Mouse (Mus musculus): ENCODE data around the gene Mylip. TPM values are rescaled to one million over a fixed set of nuclear protein-coding genes. Genes with fewer than 3 reads are reported as not detected.

The Mylip gene
- polyA plus RNA-seq, 2 experiments: 10.9 to 29.6 TPM

DNA sequence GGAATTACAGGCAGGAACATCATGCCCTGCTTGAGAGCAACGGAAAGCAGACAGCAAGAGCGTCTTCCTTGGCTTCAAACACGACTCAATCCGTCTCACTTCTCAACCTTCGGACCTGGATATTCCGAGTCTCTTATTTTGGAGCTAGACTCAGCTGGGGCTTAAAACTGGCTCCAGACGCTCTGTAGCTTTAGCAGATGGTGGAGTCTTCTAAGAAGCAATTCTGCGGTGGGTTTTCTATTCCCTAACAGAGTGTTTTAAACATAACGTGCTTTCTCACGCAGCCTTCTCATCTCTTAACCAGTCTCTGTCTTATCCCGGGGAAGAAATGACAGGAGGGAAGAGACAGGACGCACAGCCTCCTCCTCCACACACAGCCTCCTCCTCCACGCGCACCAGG lies 3.3 kb upstream of the Mylip start:
- TF ChIP-seq POLR2A (IDR thresholded peaks at IDR 0.05; ENCODE audit: borderline replicate concordance, extremely low read depth, insufficient read depth, insufficient read length): no peak
- DNase-seq (ENCODE audit: low spot score) (no peak), ATAC-seq (ENCODE audit: low FRiP score, low read depth) (no peak)
- Histone ChIP-seq H3K27me3 (ENCODE audit: control insufficient read depth, insufficient read depth, low read length) (no peaks in the 10 kb centered on the region), H3K4me1 (ENCODE audit: control insufficient read depth, insufficient read depth, low read length) (0 out of 2 replicates have a peak, but pooled peaks cover 5% of the 10 kb centered on the region), H3K4me2 (replicated peaks; ENCODE audit: low read depth, low read length, severe bottlenecking) (no peak overlapping the region), H3K9me3 (ENCODE audit: control insufficient read depth, low read length) (no peaks in the 10 kb centered on the region), H3K9ac (ENCODE audit: low read depth, low read length, severe bottlenecking) (no peak overlapping the region), H3K36me3 (ENCODE audit: control insufficient read depth, insufficient read depth, low read length) (no peaks in the 10 kb centered on the region), H3K27ac (replicated peaks; ENCODE audit: low read depth, low read length) (no peak overlapping the region), H3K4me3 (replicated peaks; ENCODE audit: low read length) (no peak overlapping the region)
- WGBS: 84% methylated on average over 14 of the region's 14 CpGs

DNA sequence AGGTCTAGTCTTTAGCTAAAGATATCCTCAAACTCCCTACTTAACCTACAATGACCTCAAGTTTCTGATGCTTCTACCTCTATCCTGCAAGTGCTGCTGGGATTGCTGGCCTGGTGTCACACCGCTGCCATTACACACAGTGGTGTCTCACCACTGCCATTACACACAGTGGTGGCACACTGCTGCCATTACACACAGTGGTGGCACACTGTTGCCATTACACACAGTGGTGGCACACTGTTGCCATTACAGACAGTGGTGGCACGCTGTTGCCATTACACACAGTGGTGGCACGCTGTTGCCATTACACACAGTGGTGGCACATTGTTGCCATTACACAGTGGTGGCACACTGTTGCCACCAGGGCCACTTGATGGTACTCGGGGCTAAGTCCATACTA lies 2.3 kb upstream of the Mylip start:
- no peak overlapping the region for H3K27ac ChIP-seq (replicated peaks; ENCODE audit: low read depth, low read length)
- 96% methylated on average over 4 of the region's 4 CpGs for WGBS
- no peaks in the 10 kb centered on the region for H3K27me3 ChIP-seq (ENCODE audit: control insufficient read depth, insufficient read depth, low read length)
- no peak overlapping the region for H3K4me2 ChIP-seq (replicated peaks; ENCODE audit: low read depth, low read length, severe bottlenecking)
- DNase-seq (ENCODE audit: low spot score) (no peak), ATAC-seq (ENCODE audit: low FRiP score, low read depth) (no peak)
- TF ChIP-seq POLR2A (IDR thresholded peaks at IDR 0.05; ENCODE audit: borderline replicate concordance, extremely low read depth, insufficient read depth, insufficient read length): no peak
- 0 out of 2 replicates have a peak, but pooled peaks cover 9% of the 10 kb centered on the region for H3K4me1 ChIP-seq (ENCODE audit: control insufficient read depth, insufficient read depth, low read length)
- no peaks in the 10 kb centered on the region for H3K9me3 ChIP-seq (ENCODE audit: control insufficient read depth, low read length)
- H3K9ac ChIP-seq (ENCODE audit: low read depth, low read length, severe bottlenecking): no peak overlapping the region
- no peaks in the 10 kb centered on the region for H3K36me3 ChIP-seq (ENCODE audit: control insufficient read depth, insufficient read depth, low read length)
- no peak overlapping the region for H3K4me3 ChIP-seq (replicated peaks; ENCODE audit: low read length)

DNA sequence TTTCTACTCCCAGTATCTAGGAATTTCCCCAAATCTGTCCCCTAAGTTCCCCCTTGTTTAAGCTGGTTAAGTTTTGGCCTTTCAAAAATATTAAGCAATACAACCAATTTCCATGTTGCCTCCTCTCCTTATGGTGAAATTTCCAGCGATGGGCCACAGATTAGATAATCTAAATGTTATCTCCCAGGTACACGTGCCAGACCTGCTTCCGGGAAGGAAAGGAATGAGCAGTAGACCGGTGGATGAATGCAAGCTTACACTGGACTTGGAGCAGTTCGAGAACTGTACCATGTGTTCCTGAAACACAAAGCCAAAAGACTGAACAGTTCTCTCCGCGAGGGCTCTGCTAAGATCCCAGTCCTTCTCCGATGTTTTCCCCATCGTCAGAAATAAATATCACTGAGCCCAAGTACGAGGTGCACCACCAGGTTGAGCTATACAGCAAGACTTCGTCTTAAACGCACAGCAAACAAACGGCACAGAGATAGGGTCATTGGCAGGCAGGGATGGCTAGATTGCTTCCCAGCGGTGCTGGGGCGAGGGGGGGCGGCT lies 1.2 kb upstream of the Mylip start:
- TF ChIP-seq POLR2A (IDR thresholded peaks at IDR 0.05; ENCODE audit: borderline replicate concordance, extremely low read depth, insufficient read depth, insufficient read length): no peak
- no peaks in the 10 kb centered on the region for H3K9me3 ChIP-seq (ENCODE audit: control insufficient read depth, low read length)
- no peaks in the 10 kb centered on the region for H3K27me3 ChIP-seq (ENCODE audit: control insufficient read depth, insufficient read depth, low read length)
- no peak overlapping the region for H3K4me3 ChIP-seq (replicated peaks; ENCODE audit: low read length)
- no peaks in the 10 kb centered on the region for H3K36me3 ChIP-seq (ENCODE audit: control insufficient read depth, insufficient read depth, low read length)
- no peak overlapping the region for H3K9ac ChIP-seq (ENCODE audit: low read depth, low read length, severe bottlenecking)
- DNase-seq (ENCODE audit: low spot score): no peak
- no peak overlapping the region for H3K27ac ChIP-seq (replicated peaks; ENCODE audit: low read depth, low read length)
- no peak overlapping the region for H3K4me2 ChIP-seq (replicated peaks; ENCODE audit: low read depth, low read length, severe bottlenecking)
- no peak for ATAC-seq (ENCODE audit: low FRiP score, low read depth)
- WGBS: 79% methylated on average over 16 of the region's 16 CpGs
- peaks cover 20% of the 10 kb centered on the region for H3K4me1 ChIP-seq (ENCODE audit: control insufficient read depth, insufficient read depth, low read length)

DNA sequence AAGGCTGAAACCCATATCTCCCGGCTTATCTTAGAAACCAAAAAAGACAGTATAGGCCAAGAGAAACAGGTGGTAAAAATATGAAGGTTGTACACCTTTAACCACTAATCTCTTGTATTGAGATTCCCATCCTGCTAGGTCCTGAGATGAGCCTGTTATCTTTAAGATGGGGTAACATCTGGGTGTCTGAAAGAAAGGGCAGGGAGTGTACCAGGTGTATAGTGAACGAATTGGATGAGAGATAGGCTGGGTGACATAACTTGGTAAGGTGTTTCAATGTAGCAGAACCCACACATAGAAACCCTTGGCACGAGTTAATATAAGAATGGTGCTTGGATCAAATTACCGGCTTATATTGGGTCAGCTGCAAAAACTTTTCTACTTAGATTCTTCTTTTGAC lies 653 bp upstream of the Mylip start:
- no peaks in the 10 kb centered on the region for H3K27me3 ChIP-seq (ENCODE audit: control insufficient read depth, insufficient read depth, low read length)
- H3K9ac ChIP-seq (ENCODE audit: low read depth, low read length, severe bottlenecking): peak overlapping the region; percentile 29; the same call in 1 of the 2 replicates
- H3K4me3 ChIP-seq (replicated peaks; ENCODE audit: low read length): peak overlapping the region; percentile 87
- DNase-seq (ENCODE audit: low spot score) (no peak), ATAC-seq (ENCODE audit: low FRiP score, low read depth) (no peak)
- H3K27ac ChIP-seq (replicated peaks; ENCODE audit: low read depth, low read length): no peak overlapping the region
- no peaks in the 10 kb centered on the region for H3K9me3 ChIP-seq (ENCODE audit: control insufficient read depth, low read length)
- H3K4me2 ChIP-seq (replicated peaks; ENCODE audit: low read depth, low read length, severe bottlenecking): peak overlapping the region; percentile 85
- no peak for TF ChIP-seq POLR2A (IDR thresholded peaks at IDR 0.05; ENCODE audit: borderline replicate concordance, extremely low read depth, insufficient read depth, insufficient read length)
- no peaks in the 10 kb centered on the region for H3K36me3 ChIP-seq (ENCODE audit: control insufficient read depth, insufficient read depth, low read length)
- 30% methylated on average over 4 of the region's 4 CpGs for WGBS
- peaks cover 24% of the 10 kb centered on the region for H3K4me1 ChIP-seq (ENCODE audit: control insufficient read depth, insufficient read depth, low read length)

DNA sequence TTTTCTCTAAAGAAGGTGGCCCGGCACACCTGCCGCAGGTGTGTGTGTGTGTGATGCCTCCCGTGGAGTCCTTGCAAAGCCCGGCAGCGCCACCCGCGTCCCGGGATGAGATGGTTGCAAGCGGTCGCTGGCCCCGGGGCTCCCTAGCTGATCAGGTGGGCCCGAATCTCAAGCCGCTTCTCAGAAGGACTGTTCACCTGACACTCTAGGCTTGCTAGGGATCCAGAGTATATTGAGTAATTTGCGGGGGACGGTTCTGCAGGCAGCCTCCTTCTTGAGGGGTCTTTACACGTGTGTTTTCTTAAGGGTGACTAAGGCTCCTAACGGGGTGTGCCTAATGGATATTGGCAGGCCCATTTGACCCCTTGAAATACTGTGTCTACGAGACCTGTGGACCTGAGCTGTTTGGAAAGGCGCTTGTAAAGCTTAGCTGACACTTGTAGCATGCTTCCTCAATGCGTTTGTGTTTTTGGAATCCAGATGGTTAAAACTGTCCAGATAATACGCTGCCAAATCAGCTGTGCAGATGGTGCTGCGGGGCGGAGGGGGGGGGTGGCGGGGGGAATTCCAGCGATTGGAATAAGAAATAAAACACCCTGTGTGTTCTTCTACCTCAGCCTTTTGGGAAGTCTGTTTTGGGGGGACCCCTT lies 895 bp downstream of the Mylip start:
- H3K9me3 ChIP-seq (ENCODE audit: control insufficient read depth, low read length): no peaks in the 10 kb centered on the region
- no peak for TF ChIP-seq POLR2A (IDR thresholded peaks at IDR 0.05; ENCODE audit: borderline replicate concordance, extremely low read depth, insufficient read depth, insufficient read length)
- H3K9ac ChIP-seq (ENCODE audit: low read depth, low read length, severe bottlenecking): peak overlapping the region; percentile 84
- H3K4me2 ChIP-seq (replicated peaks; ENCODE audit: low read depth, low read length, severe bottlenecking): peak overlapping the region; percentile 85
- under 1% methylated on average over 24 of the region's 25 CpGs for WGBS
- H3K36me3 ChIP-seq (ENCODE audit: control insufficient read depth, insufficient read depth, low read length): 0 out of 2 replicates have a peak, but pooled peaks cover 4% of the 10 kb centered on the region
- no peak for ATAC-seq (ENCODE audit: low FRiP score, low read depth)
- H3K27ac ChIP-seq (replicated peaks; ENCODE audit: low read depth, low read length): peak overlapping the region; percentile 84
- no peaks in the 10 kb centered on the region for H3K27me3 ChIP-seq (ENCODE audit: control insufficient read depth, insufficient read depth, low read length)
- peak; percentile 43 for DNase-seq (ENCODE audit: low spot score)
- peaks cover 39% of the 10 kb centered on the region for H3K4me1 ChIP-seq (ENCODE audit: control insufficient read depth, insufficient read depth, low read length)
- peak overlapping the region; percentile 87 for H3K4me3 ChIP-seq (replicated peaks; ENCODE audit: low read length)

Measured in limb, embryonic 14.5 days (tissue).